Mouse (Mus musculus) liver, adult (tissue): ENCODE results near the gene Smc1b.

ENCODE experiments used
- GATA4 ChIP-seq: IDR thresholded peaks from 2 replicates; pipeline ENCODE4 v1.6.1; 2014; ENCODE audit warnings: mild to moderate bottlenecking, low read length; ENCODE audit not compliant: insufficient replicate concordance

Gene Smc1b

GRCm38 (mm10) chr15:85152577-85152976 lies 20.8 kb upstream of the Smc1b start:
- TF ChIP-seq GATA4, result no peak

DNA sequence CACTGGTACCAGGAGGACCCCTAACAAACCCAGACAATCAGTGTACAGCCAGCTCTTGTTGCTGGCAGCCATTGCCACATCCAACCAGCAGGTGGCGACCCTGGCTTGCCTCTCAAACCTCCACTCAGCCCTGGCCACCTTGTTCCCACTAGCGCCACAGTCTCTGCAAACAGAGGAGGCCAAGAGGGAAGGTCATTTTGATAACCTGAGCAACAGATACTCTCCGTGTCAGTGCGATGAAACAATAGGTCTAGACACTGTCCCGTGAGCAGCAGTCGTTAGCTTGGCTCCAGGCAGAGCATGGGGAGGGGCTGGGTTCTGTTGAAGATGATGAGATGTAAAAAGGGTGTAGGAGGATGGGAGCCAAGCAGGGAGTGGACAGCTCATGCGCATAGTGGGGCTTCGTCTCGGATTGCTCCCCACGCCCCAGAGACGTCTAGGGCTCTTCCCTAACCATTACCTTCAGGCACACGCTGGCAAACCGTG lies 19.7 kb upstream of the Smc1b start:
- no peak for TF ChIP-seq GATA4

DNA sequence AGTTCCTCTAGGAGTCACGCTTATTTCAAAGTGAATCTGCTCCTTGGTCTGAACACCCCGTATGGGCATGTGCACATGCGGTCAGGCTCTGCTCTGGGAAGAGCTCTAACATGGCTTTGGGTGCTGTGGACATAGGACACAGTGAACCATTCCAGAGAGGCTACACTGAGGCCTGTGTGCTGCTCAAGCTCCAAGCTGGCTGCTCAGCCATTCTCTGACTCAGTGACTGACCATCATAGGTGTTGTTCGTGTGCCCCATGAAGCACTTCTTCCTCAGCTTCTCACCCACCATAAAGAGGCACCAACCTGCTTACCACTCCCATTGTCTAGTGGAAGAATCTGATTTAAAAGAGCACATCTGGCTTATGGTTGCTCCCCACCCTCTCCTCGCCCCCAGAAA lies 12.5 kb upstream of the Smc1b start:
- no peak for TF ChIP-seq GATA4

DNA sequence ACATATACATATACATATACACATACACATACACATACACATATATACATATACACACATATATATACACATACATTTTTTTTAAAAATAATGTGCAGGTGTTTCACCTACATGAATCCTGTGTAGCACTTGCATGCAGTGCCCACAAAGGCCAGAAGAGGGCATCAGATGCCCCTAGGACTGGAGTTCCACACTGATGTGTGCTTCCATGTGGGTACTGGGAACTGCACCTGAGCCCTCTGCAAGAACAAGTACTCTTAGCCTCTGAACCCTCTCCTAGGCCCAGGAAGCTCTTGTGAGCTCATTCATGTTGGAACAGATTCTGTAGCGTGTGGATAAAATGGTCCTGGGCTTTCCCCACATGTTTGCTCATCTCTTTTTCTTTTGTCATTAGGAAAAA lies 12.0 kb upstream of the Smc1b start:
- TF ChIP-seq GATA4, result no peak

DNA sequence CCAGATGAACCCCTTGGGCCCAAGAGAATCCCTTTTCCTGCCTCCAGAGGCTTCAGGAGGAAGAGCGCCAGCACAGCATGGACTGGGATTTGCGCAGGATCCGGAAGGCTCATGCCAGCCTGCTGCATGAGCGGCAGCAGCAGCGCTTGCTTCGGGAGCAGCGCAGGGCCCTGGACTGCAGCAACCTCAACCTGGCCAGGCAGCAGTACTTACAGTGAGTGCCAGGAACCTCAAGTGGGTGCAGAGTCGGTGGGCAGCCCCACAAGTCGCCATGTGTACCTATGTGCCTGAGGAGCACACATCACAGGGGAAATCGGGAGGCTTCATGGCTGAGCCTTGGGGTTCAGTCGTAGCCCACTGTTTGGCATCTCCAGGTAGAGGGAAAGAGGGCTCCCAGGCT lies 11.4 kb upstream of the Smc1b start:
- TF ChIP-seq GATA4, result no peak

- TF ChIP-seq GATA4, result no peak
Measured at GRCm38 (mm10) chr15:85142441-85142840, 10.7 kb upstream of the Smc1b start.

DNA sequence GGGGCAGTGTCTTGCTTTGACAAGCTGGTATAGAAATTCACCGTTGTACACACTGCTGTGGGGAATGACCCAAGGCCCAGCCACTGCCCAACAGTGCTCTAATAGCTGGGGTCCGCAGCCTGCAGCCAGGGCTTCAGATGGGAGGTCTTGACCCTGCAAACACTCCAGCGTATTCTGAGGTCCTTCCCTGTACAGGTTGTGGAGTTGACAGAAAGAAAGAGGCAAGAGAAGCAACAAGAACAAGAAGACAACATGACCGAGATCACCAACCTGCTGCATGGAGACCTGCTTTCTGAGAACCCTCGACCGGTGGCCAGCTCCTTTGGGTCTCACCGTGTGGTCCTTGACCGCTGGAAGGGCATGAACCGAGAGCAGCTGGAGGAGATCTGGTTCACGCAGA lies 9.5 kb upstream of the Smc1b start:
- no peak for TF ChIP-seq GATA4

GRCm38 (mm10) chr15:85135143-85135542 lies 3.4 kb upstream of the Smc1b start:
- no peak for TF ChIP-seq GATA4

DNA sequence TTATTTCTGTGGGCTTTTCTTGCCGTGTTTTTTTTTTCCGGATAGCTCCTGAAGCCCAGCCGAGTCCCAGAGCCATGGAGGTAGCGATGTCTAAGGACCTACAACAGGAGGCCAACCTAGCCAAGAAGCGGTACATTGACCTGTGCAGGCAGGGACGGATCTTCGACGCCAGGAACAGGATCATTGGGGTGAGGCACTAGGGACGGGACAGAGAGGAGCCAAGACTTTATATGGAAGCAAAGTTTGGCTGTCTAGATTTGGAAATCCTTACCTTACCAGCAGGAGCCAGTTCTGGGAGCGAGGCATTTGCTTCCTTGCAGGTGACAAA lies 393 bp upstream of the Smc1b start:
- no peak for TF ChIP-seq GATA4

GRCm38 (mm10) chr15:85085641-85086040 lies 46.1 kb downstream of the Smc1b start:
- TF ChIP-seq GATA4, result no peak

GRCm38 (mm10) chr15:85072651-85073050 lies 59.1 kb downstream of the Smc1b start:
- TF ChIP-seq GATA4, result no peak

DNA sequence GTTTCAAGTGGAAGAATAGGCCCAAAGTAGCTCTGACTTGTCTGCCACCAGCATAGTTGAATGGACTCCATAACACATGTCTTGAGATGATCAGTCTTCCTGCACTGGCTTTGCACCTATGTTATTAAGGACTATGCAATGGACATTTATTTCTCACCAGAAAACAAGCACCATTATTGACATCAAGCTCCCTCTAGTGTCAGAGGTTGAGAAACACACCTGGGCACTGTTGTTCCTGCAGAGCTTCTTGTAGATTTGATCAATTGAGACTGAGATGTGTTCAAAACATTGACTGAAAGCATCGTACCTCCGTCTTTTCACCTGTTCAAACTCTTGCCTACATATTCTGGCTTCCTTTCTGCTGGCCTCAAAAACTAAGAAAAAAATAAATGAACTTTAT lies 61.2 kb downstream of the Smc1b start:
- no peak for TF ChIP-seq GATA4

GRCm38 (mm10) chr15:85063421-85063820 lies 68.3 kb downstream of the Smc1b start:
- no peak for TF ChIP-seq GATA4

GRCm38 (mm10) chr15:85055186-85055585 lies 76.6 kb downstream of the Smc1b start:
- no peak for TF ChIP-seq GATA4

DNA sequence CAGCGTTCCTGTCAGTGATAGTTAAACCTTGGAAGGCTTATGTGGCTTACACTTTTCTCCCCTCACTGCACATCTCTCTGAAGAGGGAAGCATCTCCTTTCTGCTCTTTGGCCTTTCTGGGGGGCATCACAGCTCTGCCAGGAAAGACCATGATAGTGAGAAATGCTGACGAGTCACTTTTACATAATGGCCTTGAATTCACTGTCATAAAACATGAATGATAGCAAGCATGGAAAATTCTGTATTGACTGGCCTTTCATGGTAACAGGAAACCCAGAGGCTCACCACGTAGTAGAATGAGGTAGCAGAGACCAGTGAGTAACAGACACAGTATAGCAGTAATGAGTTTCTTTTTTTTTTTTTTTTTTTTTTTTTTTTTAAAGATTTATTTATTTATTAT lies 77.7 kb downstream of the Smc1b start:
- no peak for TF ChIP-seq GATA4

DNA sequence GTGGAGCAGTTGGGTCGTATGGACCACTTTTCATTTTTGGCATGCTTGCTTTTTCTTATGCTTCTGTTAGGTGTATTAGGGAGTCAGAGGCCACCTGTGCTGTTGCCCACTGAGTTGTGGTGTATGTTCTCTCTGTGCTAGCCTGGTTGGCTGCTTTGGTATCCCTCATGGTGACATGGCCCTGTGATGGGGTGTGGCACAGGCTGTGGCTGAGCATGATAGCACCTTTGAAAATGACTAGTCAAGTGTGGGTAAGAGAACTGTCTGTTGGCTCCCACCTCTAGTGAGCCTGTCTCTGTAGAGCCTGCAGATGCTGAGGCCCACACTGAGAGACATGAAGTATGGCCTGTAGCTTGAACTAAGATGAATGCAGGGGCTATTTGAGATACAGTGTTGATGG lies 82.0 kb downstream of the Smc1b start:
- no peak for TF ChIP-seq GATA4

DNA sequence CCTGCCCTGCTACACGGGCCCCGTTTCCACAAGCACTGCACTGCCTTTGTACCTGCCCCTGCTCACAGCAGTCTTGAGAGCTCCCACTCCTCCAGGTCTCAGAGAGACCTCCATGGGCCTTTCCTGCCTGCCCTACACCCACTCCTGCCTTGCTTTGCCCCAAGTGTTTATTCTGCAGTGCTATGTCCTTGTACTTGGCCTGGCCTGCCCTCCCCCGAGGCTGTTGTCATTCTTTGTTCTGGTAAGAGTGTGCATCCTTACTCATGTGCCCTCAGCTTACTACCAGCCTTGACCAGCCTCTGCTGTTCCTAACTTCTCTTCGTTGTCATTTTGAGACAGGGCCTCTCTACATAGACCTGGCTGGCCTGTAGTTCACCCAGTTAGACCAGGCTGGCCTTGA lies 83.9 kb downstream of the Smc1b start:
- no peak for TF ChIP-seq GATA4
